Comparison of ENCODE assay signal across 11 mouse cellular contexts in genomic region chr5:135707855-135708254, GRCm38 (mm10). TPM values are rescaled to one million over a fixed set of nuclear protein-coding genes. Genes with fewer than 3 reads are reported as not detected.
DNase-seq lines count a peak whose midpoint lies in the region; ATAC-seq and TF ChIP-seq lines count a peak whose summit lies in the region.
"Had no signal": no experiment of that assay in that cellular context is flagged by ENCODE, and none has a peak within 500 bp of the region (broad histone marks: within the 10 kb centered on the region; RNA-seq: fewer than 3 reads in every experiment).

No protein-coding gene starts in this region.

- no peak for ATAC-seq in forebrain, embryonic 16.5 days
- no peak for ATAC-seq in lung, postnatal 0 days
- ATAC-seq: forebrain, embryonic 15.5 days; hindbrain, embryonic 16.5 days had no signal

- H3K27ac ChIP-seq in spleen, adult 2 months (ENCODE audit: insufficient read depth, low read length): peak overlapping the region; percentile 32
- no peak overlapping the region for H3K27ac ChIP-seq in forebrain, embryonic 16.5 days (ENCODE audit: low read length)
- H3K27ac ChIP-seq in lung, postnatal 0 days (ENCODE audit: low read length): no peak overlapping the region
- H3K27ac ChIP-seq: forebrain, embryonic 15.5 days; limb, embryonic 13.5 days had no signal

- H3K4me1 ChIP-seq in spleen, adult 2 months (ENCODE audit: control insufficient read depth, insufficient read depth, insufficient read length): peaks cover 16% of the 10 kb centered on the region; the same call in 1 of the 2 replicates
- H3K4me1 ChIP-seq in forebrain, embryonic 16.5 days (replicated peaks; ENCODE audit: control insufficient read depth, insufficient read depth, low read length): no peaks in the 10 kb centered on the region
- no peaks in the 10 kb centered on the region; the same call in 1 of the 2 replicates for H3K4me1 ChIP-seq in lung, postnatal 0 days (ENCODE audit: insufficient read depth, low read depth, low read length)
- H3K4me1 ChIP-seq: forebrain, embryonic 15.5 days; limb, embryonic 13.5 days had no signal

- no peaks in the 10 kb centered on the region for H3K9me3 ChIP-seq in forebrain, embryonic 16.5 days (ENCODE audit: control insufficient read depth, low read length)
- H3K9me3 ChIP-seq in lung, postnatal 0 days (ENCODE audit: low read length): no peaks in the 10 kb centered on the region
- H3K9me3 ChIP-seq: forebrain, embryonic 15.5 days; limb, embryonic 13.5 days had no signal

- no peaks in the 10 kb centered on the region for H3K36me3 ChIP-seq in spleen, adult 2 months (ENCODE audit: control insufficient read depth, insufficient read depth, low read length)
- H3K36me3 ChIP-seq in forebrain, embryonic 16.5 days (ENCODE audit: control insufficient read depth, insufficient read depth): peaks cover 7% of the 10 kb centered on the region
- peaks cover 9% of the 10 kb centered on the region; the same call in 1 of the 2 replicates for H3K36me3 ChIP-seq in lung, postnatal 0 days (ENCODE audit: insufficient read depth, low read length)

- WGBS in spleen, adult 2 months: 14% methylated on average over 1 of the region's 1 CpGs
- 76% methylated on average over 1 of the region's 1 CpGs for WGBS in forebrain, embryonic 16.5 days
- 82% methylated on average over 1 of the region's 1 CpGs for WGBS in lung, postnatal 0 days

- peak in 1 of 2 experiments; percentile 25 for DNase-seq in spleen, adult 2 months (ENCODE audit: low read depth in 1 of 2, low spot score in 2 of 2)
- DNase-seq in spleen, postnatal 14 days (ENCODE audit: low spot score in 2 of 2): no peak
- peak; percentile 78 to 82 for DNase-seq in adrenal gland, postnatal 36 days
- DNase-seq in kidney, postnatal 14 days: peak; percentile 69
- peak; percentile 51 for DNase-seq in skeletal muscle tissue, adult 2 months (ENCODE audit: low read depth, low spot score)
- DNase-seq in lung, postnatal 0 days (ENCODE audit: low spot score): no peak
- DNase-seq in urinary bladder, postnatal 4 days (ENCODE audit: low spot score in 2 of 2): no peak

- no peak for TF ChIP-seq EP300 in lung, postnatal 0 days (IDR thresholded peaks at IDR 0.05)

- no peak for TF ChIP-seq POLR2A in spleen, adult 2 months (IDR thresholded peaks at IDR 0.05; ENCODE audit: low read depth, low read length)

- no peak for TF ChIP-seq CTCF in spleen, adult 2 months (IDR thresholded peaks at IDR 0.05; ENCODE audit: extremely low read depth, insufficient read depth, insufficient read length, insufficient replicate concordance)
- TF ChIP-seq CTCF in lung, postnatal 0 days (IDR thresholded peaks at IDR 0.05): no peak

- no peaks in the 10 kb centered on the region for H3K27me3 ChIP-seq in spleen, adult 2 months (ENCODE audit: control insufficient read depth, insufficient read depth, low read length)
- no peaks in the 10 kb centered on the region for H3K27me3 ChIP-seq in forebrain, embryonic 16.5 days (replicated peaks; ENCODE audit: control insufficient read depth, insufficient read depth, low read length)
- no peaks in the 10 kb centered on the region for H3K27me3 ChIP-seq in lung, postnatal 0 days (replicated peaks; ENCODE audit: insufficient read depth, low read length)
- H3K27me3 ChIP-seq: forebrain, embryonic 15.5 days; limb, embryonic 13.5 days had no signal

- H3K4me2 ChIP-seq in forebrain, embryonic 16.5 days (ENCODE audit: low read length): no peak overlapping the region
- no peak overlapping the region for H3K4me2 ChIP-seq in lung, postnatal 0 days (replicated peaks; ENCODE audit: low read depth, low read length)
- H3K4me2 ChIP-seq: forebrain, embryonic 15.5 days; limb, embryonic 13.5 days had no signal

- no peak overlapping the region for H3K9ac ChIP-seq in forebrain, embryonic 16.5 days (replicated peaks; ENCODE audit: low read depth, low read length)
- no peak overlapping the region for H3K9ac ChIP-seq in lung, postnatal 0 days (replicated peaks; ENCODE audit: low read depth)
- H3K9ac ChIP-seq: forebrain, embryonic 15.5 days; limb, embryonic 13.5 days had no signal

- no peak overlapping the region for H3K4me3 ChIP-seq in spleen, adult 2 months (ENCODE audit: extremely low read depth, insufficient read depth, insufficient read length)
- no peak overlapping the region for H3K4me3 ChIP-seq in forebrain, embryonic 16.5 days (replicated peaks; ENCODE audit: low read length)
- H3K4me3 ChIP-seq in lung, postnatal 0 days (ENCODE audit: low read depth, low read length): no peak overlapping the region
- H3K4me3 ChIP-seq: forebrain, embryonic 15.5 days; limb, embryonic 13.5 days had no signal

RNA-seq across cellular contexts. Expression of gene Tmem120a, which starts 36.4 kb away (rescaled TPM):
- polyA plus RNA-seq in spleen, adult 2 months (2012; rRNA removed): 16.1 and 17.3 TPM in 2 replicates
- total RNA-seq in adrenal gland, postnatal 36 days (2021): 10 to 100 TPM; 55.5 to 59.9 TPM
- polyA plus RNA-seq in forebrain, embryonic 16.5 days (2015; fragmentation: Nextera tagmentation; extraction: Ambion mirVana): 81.3 and 82.9 TPM in 2 replicates
- polyA plus RNA-seq in lung, postnatal 0 days (2015; fragmentation: Nextera tagmentation; extraction: Ambion mirVana): 44.0 and 45.2 TPM in 2 replicates

RNA-seq across cellular contexts. Expression of gene Por, which starts 38.0 kb away (rescaled TPM):
- 50.8 and 56.2 TPM in 2 replicates for polyA plus RNA-seq in spleen, adult 2 months (2012; rRNA removed)
- total RNA-seq in adrenal gland, postnatal 36 days (2021): 100 to 1,000 TPM; 300 to 324 TPM
- polyA plus RNA-seq in forebrain, embryonic 16.5 days (2015; fragmentation: Nextera tagmentation; extraction: Ambion mirVana): 104 and 121 TPM in 2 replicates
- polyA plus RNA-seq in lung, postnatal 0 days (2015; fragmentation: Nextera tagmentation; extraction: Ambion mirVana): 130 and 135 TPM in 2 replicates

Comparison
In these comparisons a context has a peak if more than half of its experiments do, and no peak if none do; other contexts are left out.
1. DNase-seq: peak in adrenal gland, postnatal 36 days (2 of 2), kidney, postnatal 14 days (single experiment) and skeletal muscle tissue, adult 2 months (single experiment); none in spleen, postnatal 14 days (0 of 2), lung, postnatal 0 days (single experiment) and urinary bladder, postnatal 4 days (0 of 2).